Mouse (Mus musculus) hindlimb bud, embryonic 11.5 days (tissue): ENCODE measurements at regions not wholly inside any gene's neighbourhood (a gene's known extent, or its start where the extent isn't known, plus 50 kb on each side); places are given as distances from the start of the nearest gene placed in this dataset.

ENCODE experiments used
- DNase-seq: peaks from one replicate; pipeline ENCODE4 v3.0.0-alpha.2; 2012; ENCODE audit warnings: low read depth, low spot score; ENCODE audit errors: extremely low spot score

DNA sequence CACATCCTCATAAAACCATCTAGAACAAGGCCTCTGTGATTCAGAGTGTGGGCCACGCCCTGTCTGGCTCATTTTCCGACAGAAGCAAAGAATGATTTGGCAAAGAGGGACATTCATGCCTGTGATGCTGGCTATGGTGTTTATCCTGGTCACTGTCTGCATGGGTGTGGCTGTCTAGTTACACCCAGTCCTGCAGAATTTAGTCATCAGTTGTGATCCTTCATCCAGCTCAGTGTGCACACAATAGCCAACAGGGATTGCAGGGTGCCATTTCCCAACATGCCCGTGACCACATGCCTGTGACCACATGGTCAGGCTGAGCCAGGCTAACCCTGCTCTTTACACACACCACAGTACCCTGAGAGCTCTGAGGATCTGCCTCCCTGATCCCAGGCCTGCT is 208.8 kb upstream of the Cep162 start:
- no peak for DNase-seq

- peak; percentile 24 for DNase-seq
These were observed 197.9 kb upstream of the Cep162 start for GRCm38 (mm10) chr9:87453261-87453660.

- DNase-seq: peak; percentile 71
These were observed 197.2 kb upstream of the Cep162 start for GRCm38 (mm10) chr9:87452571-87452970.

DNA sequence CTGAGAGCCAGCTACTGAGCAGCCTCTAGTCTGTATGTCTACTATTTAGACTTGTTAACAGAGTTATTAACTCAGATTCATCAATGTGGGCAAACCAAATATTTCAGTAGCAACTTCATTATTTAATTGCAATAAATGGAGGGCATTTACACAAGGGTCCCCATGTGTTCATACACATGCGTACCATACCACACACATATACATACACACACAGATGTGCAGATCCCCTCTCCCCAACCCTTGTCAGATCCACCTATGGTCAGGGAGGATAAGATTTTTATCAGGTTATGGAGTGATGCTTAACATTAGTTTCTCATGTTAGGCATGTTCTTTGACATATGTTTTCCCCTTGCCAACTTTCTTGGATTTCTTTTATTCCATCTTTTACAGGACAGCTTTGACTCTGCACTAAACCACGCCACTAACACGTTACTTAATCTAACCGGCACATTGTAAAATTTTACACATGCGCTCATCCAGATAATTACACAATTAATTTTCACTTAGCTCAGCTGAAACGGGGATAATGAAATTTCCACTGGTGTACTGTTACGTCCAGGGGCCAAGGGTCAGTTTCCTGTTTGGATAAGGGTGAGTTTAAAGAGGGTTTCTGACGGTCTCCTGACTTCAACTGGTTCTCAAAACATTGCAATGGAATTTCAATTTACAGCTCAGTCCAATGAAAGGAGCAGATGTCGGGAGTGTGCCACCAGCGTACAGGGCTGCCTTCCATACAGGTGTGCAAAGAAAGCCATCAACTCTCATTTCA is 188.3 kb upstream of the Cep162 start:
- peak; percentile 82 for DNase-seq

- no peak for DNase-seq
These were observed 176.7 kb upstream of the Cep162 start for GRCm38 (mm10) chr9:87432072-87432471.

- no peak for DNase-seq
These were observed 176.2 kb upstream of the Cep162 start for GRCm38 (mm10) chr9:87431523-87431922.

DNA sequence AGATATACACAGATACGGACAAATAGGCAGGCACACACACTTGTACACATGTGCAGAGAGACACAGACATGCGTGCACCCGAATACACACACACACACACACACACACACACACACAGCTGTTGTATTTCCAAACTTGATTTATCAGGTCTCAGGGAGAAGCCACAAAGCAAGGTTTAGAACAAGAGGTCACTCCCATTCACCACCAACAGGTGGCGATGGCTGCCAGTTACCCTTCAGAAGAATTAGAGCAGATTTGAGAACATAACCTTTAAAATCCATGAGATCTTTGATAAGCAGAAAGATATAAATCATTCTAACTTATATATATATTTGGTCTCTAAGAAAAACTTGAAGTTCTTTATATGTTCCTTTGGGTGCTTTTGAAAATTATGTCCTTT is 169.9 kb upstream of the Cep162 start:
- no peak for DNase-seq

- DNase-seq: no peak
These were observed 165.8 kb upstream of the Cep162 start for GRCm38 (mm10) chr9:87421175-87421574.

GRCm38 (mm10) chr9:87419376-87419775 is 164.0 kb upstream of the Cep162 start:
- no peak for DNase-seq

- no peak for DNase-seq
These were observed 157.6 kb upstream of the Cep162 start for GRCm38 (mm10) chr9:87412894-87413293.

- DNase-seq: no peak
These were observed 155.7 kb upstream of the Cep162 start for GRCm38 (mm10) chr9:87411044-87411443.

DNA sequence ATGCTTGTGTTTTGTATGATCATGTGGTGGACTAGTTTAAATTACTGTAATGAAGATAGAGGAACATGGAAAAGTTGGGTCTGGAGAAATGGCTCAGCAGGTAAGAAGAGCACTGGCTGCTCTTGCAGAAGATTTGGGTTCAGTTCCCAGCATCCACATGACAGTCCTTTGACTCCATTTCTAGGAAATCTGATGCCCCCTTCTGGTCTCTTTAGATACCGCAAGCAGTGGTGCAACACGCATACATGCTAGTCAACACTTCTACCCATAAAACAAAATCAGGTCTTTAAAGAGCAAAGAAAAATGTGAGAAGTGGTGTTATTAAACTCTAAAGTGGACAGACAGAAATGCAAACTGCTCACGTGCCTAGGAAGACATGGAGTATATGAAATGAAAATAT is 154.4 kb upstream of the Cep162 start:
- no peak for DNase-seq

DNA sequence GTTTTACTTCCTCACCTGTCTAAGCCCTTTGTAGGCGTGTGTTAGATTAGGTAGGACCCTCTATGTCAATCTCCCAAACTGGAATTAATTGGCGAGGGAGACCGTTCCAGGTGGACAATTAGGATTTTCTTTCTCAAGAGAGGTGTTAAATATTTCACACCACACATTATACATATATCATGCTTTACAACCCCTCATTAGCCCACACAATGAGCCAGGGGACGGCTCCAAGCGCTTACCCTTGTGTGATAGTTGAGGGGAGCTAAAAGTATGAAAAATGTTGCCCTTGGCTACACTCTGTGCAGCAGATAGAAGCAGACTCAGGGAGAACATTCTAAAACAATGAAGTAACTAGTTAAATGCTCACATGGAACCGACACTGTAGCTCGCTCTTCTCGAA is 153.5 kb upstream of the Cep162 start:
- DNase-seq: no peak

DNA sequence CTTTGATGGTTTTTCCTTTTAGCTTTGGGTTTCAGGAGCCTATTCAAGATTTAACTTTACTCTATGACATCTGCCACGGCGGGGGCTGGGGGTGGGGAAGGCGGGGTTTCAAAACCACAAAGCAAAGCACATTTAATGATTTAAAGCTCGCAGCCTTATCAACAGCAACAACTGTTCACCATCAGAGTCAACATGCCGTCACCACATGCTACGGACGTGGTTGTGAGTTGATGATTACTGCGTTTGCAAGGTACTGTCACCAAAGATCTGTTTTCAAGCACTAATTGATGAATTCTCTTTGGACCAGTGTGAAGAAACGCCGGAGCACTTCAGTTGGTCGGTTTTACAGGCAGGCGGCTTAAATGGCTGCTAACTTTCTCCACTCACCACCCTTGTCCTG is 151.1 kb upstream of the Cep162 start:
- no peak for DNase-seq

GRCm38 (mm10) chr9:87405115-87405720 is 149.9 kb upstream of the Cep162 start:
- DNase-seq: no peak

GRCm38 (mm10) chr9:87402010-87402409 is 146.7 kb upstream of the Cep162 start:
- no peak for DNase-seq

DNA sequence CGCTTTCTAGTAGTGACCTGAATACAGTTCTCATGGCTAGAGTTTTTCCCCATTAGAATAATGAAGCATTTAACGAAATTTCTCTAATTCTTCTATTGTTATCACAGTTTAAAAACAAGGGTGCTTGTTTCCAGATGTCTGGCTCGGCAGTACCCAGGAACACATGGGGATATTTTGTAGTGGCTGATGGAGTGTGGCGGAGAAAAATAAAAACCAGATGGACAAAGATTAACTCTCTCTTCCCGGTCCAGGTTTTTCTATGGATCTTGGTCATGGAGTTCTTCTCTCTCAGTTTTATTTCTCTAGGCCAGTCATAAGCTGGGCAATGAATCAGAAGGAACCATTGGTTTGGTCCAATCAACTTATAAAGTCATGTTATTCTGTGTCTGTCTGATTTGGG is 132.2 kb upstream of the Cep162 start:
- no peak for DNase-seq

- DNase-seq: no peak
These were observed 128.2 kb upstream of the Cep162 start for GRCm38 (mm10) chr9:87383513-87383912.

DNA sequence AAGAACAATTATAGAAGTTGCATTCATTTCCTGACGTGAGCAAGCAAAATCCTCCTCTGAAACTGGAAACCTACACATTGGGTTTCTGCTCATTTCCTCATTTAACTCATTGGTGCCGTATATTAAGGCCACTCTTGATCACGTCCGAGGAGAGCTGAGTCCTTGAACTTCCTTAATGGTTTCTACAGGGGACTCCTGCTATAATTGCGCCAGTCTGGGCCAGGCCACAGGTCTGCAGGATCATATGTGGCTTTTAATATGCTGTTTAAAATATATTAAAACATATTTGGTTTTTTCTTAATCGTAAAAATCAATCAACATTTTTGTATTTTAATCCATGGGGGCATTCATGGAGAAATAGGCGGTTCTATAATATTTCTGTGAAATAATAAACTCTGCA is 122.6 kb upstream of the Cep162 start:
- DNase-seq: no peak

DNA sequence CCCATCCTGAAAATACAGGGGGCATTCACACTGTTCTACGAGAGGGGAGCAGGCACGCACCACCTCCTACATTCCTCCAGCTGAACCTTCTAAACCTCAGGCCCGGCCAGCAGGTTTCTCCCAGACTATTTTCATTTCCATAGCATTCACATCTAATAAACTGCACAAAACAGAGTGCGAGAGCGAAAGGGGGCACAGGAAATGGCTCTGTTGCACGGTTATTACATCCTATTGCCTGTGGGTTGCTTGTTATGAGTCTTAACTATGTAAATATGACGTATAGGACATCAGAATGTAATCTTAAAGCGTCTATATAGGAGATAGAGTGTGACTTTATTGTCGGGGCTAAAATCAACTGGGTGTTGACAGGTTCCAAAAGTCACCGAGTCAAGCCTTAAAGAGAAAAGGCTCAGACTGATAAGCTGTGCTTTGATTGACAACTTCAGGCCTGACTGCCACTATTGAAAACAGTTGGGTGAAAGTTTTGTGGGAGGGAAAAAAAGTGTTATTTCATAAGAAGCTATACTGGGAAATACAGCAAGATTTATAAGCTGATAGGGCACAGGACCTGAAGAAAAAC is 121.5 kb upstream of the Cep162 start:
- peak; percentile 56 for DNase-seq

- DNase-seq: no peak
These were observed 117.0 kb upstream of the Cep162 start for GRCm38 (mm10) chr9:87372251-87372905.

- no peak for DNase-seq
These were observed 113.7 kb upstream of the Cep162 start for GRCm38 (mm10) chr9:87369059-87369458.
